Comparison of ENCODE assay signal across 10 mouse cellular contexts in the genomic region with DNA sequence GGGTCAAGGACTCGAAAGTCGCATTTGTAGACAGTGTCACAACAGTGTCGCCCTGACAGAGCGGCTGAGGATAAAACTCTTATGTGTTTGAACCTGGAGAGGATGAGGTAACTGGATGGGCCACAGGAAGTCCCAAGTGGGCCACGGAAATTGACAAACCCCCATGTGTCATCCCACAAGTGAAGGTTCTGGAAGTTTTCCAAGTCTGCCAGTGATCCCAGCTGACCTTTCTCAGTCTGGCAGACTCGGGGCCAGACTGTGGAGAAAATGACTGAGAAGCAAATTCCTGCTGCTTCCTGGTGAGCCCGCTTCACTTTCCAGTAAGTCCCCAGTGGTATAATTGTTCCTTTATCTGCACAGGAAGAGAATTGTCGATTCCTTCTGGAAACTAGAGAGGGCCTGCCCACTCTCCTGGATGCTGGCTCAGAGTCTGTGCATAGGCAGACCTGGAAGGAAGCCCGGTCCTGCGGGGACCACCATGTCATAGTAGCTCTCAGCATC. TPM values are rescaled to one million over a fixed set of nuclear protein-coding genes. Genes with fewer than 3 reads are reported as not detected.
A peak's percentile ranks its signal among the peaks of the same experiment; 100 is the strongest.
DNase-seq lines count a peak whose midpoint lies in the region; ATAC-seq and TF ChIP-seq lines count a peak whose summit lies in the region.
"Had no signal": no experiment of that assay in that cellular context is flagged by ENCODE, and none has a peak within 500 bp of the region (broad histone marks: within the 10 kb centered on the region; RNA-seq: fewer than 3 reads in every experiment).

No protein-coding gene starts in this region.

- H3K27ac ChIP-seq in hindbrain, postnatal 0 days, result peak overlapping the region; percentile 36; the same call in 1 of the 2 replicates
- no peak overlapping the region for H3K27ac ChIP-seq in hindbrain, embryonic 13.5 days
- no peak overlapping the region for H3K27ac ChIP-seq in kidney, embryonic 14.5 days (ENCODE audit: low read depth, low read length)
- H3K27ac ChIP-seq: embryonic facial prominence, embryonic 15.5 days; neural tube, embryonic 12.5 days had no signal

- ATAC-seq in hindbrain, postnatal 0 days, result no peak
- no peak for ATAC-seq in hindbrain, embryonic 13.5 days (ENCODE audit: low FRiP score)
- ATAC-seq in kidney, embryonic 14.5 days (ENCODE audit: low FRiP score, low TSS enrichment), result peak; percentile 28

- H3K9me3 ChIP-seq in hindbrain, postnatal 0 days (ENCODE audit: low read length), result no peaks in the 10 kb centered on the region
- no peaks in the 10 kb centered on the region for H3K9me3 ChIP-seq in hindbrain, embryonic 13.5 days
- H3K9me3 ChIP-seq in kidney, embryonic 14.5 days (ENCODE audit: control insufficient read depth, low read length), result no peaks in the 10 kb centered on the region
- H3K9me3 ChIP-seq: embryonic facial prominence, embryonic 15.5 days; neural tube, embryonic 12.5 days had no signal

- H3K36me3 ChIP-seq in hindbrain, postnatal 0 days (ENCODE audit: insufficient read depth, low read length), result no peaks in the 10 kb centered on the region
- H3K36me3 ChIP-seq in hindbrain, embryonic 13.5 days, result no peaks in the 10 kb centered on the region
- no peaks in the 10 kb centered on the region for H3K36me3 ChIP-seq in kidney, embryonic 14.5 days (ENCODE audit: control insufficient read depth, insufficient read depth, low read length)
- H3K36me3 ChIP-seq: embryonic facial prominence, embryonic 15.5 days; neural tube, embryonic 12.5 days had no signal

- TF ChIP-seq CTCF in hindbrain, postnatal 0 days (IDR thresholded peaks at IDR 0.05; ENCODE audit: low read depth), result no peak
- TF ChIP-seq CTCF in brain, embryonic 14.5 days (IDR thresholded peaks at IDR 0.05; ENCODE audit: borderline replicate concordance, extremely low read depth, insufficient read depth, insufficient read length), result no peak

- 0 out of 2 replicates have a peak overlapping the region, but pooled peaks have one; percentile 2 for H3K4me2 ChIP-seq in hindbrain, postnatal 0 days (ENCODE audit: low read depth, low read length)
- H3K4me2 ChIP-seq in hindbrain, embryonic 13.5 days, result no peak overlapping the region
- no peak overlapping the region for H3K4me2 ChIP-seq in kidney, embryonic 14.5 days (replicated peaks; ENCODE audit: low read depth, low read length)
- H3K4me2 ChIP-seq: embryonic facial prominence, embryonic 15.5 days; neural tube, embryonic 12.5 days had no signal

- no peak overlapping the region for H3K9ac ChIP-seq in hindbrain, postnatal 0 days (replicated peaks; ENCODE audit: low read length)
- no peak overlapping the region for H3K9ac ChIP-seq in hindbrain, embryonic 13.5 days
- peak overlapping the region; percentile 5; the same call in 1 of the 2 replicates for H3K9ac ChIP-seq in kidney, embryonic 14.5 days (ENCODE audit: low read depth, low read length)
- H3K9ac ChIP-seq: embryonic facial prominence, embryonic 15.5 days; neural tube, embryonic 12.5 days had no signal

- H3K4me1 ChIP-seq in hindbrain, postnatal 0 days (ENCODE audit: insufficient read depth, low read length), result peaks cover 5% of the 10 kb centered on the region; the same call in 1 of the 2 replicates
- H3K4me1 ChIP-seq in hindbrain, embryonic 13.5 days (replicated peaks), result peaks cover 20% of the 10 kb centered on the region
- peaks cover 13% of the 10 kb centered on the region for H3K4me1 ChIP-seq in kidney, embryonic 14.5 days (ENCODE audit: control insufficient read depth, insufficient read depth, low read length)

- TF ChIP-seq POLR2A in brain, embryonic 14.5 days (IDR thresholded peaks at IDR 0.05; ENCODE audit: borderline replicate concordance, extremely low read depth, insufficient read depth, insufficient read length, poor library complexity, severe bottlenecking), result no peak

- peak; percentile 50 for DNase-seq in hindbrain, postnatal 0 days (ENCODE audit: low spot score)
- DNase-seq in brain, embryonic 14.5 days (ENCODE audit: low read depth), result peak; percentile 33
- peak; percentile 62 for DNase-seq in lung, postnatal 36 days
- DNase-seq in neural tube, embryonic 10.5 days (ENCODE audit: extremely low spot score, low spot score), result no peak
- DNase-seq in frontal cortex, postnatal 14 days (ENCODE audit: low spot score in 2 of 2), result no peak
- no peak for DNase-seq in testis, postnatal 14 days (ENCODE audit: low spot score)

- no peak overlapping the region for H3K4me3 ChIP-seq in hindbrain, postnatal 0 days (ENCODE audit: low read length)
- no peak overlapping the region for H3K4me3 ChIP-seq in hindbrain, embryonic 13.5 days
- H3K4me3 ChIP-seq in kidney, embryonic 14.5 days (ENCODE audit: low read length), result no peak overlapping the region
- H3K4me3 ChIP-seq: embryonic facial prominence, embryonic 15.5 days; neural tube, embryonic 12.5 days had no signal

- no peaks in the 10 kb centered on the region for H3K27me3 ChIP-seq in hindbrain, postnatal 0 days (ENCODE audit: insufficient read depth, low read length)
- H3K27me3 ChIP-seq in hindbrain, embryonic 13.5 days, result 0 out of 2 replicates have a peak, but pooled peaks cover 9% of the 10 kb centered on the region
- no peaks in the 10 kb centered on the region for H3K27me3 ChIP-seq in kidney, embryonic 14.5 days (ENCODE audit: control insufficient read depth, insufficient read depth, low read length)
- H3K27me3 ChIP-seq: embryonic facial prominence, embryonic 15.5 days; neural tube, embryonic 12.5 days had no signal

- WGBS in hindbrain, postnatal 0 days, result 51% methylated on average over 10 of the region's 10 CpGs
- WGBS in hindbrain, embryonic 13.5 days, result 65% methylated on average over 10 of the region's 10 CpGs
- 49% methylated on average over 10 of the region's 10 CpGs for WGBS in kidney, embryonic 14.5 days

RNA-seq across cellular contexts. Expression of gene Cd180, which starts 47.0 kb away (rescaled TPM):
- 0.68 and 1.9 TPM in 2 replicates for total RNA-seq in hindbrain, postnatal 0 days (2014; rRNA removed)
- 1.1 and 1.4 TPM in 2 replicates for polyA plus RNA-seq in hindbrain, postnatal 0 days (2015; fragmentation: Nextera tagmentation; extraction: Ambion mirVana)
- 0.57 and 0.76 TPM in 2 replicates for polyA plus RNA-seq in hindbrain, embryonic 13.5 days (2015; fragmentation: Nextera tagmentation; extraction: Ambion mirVana)
- polyA plus RNA-seq in brain, embryonic 14.5 days (2012; rRNA removed), result 0.42 and 1.0 TPM in 2 replicates
- 0.40 and 0.60 TPM in 2 replicates for polyA plus RNA-seq in kidney, embryonic 14.5 days (2014; fragmentation: Nextera tagmentation; extraction: Ambion mirVana)

Comparison
In these comparisons a context has a peak if more than half of its experiments do, and no peak if none do; other contexts are left out.
1. DNase-seq: peak in hindbrain, postnatal 0 days (single experiment), brain, embryonic 14.5 days (single experiment) and lung, postnatal 36 days (single experiment); none in neural tube, embryonic 10.5 days (single experiment), frontal cortex, postnatal 14 days (0 of 2) and testis, postnatal 14 days (single experiment).